Mouse (Mus musculus): ENCODE results near the gene March2.
"Not testable (repeated sequence)": the region's sequence is repeated elsewhere in the genome, so short reads cannot be mapped to it uniquely, and the experiment has no call there.

March2 gene

DNA sequence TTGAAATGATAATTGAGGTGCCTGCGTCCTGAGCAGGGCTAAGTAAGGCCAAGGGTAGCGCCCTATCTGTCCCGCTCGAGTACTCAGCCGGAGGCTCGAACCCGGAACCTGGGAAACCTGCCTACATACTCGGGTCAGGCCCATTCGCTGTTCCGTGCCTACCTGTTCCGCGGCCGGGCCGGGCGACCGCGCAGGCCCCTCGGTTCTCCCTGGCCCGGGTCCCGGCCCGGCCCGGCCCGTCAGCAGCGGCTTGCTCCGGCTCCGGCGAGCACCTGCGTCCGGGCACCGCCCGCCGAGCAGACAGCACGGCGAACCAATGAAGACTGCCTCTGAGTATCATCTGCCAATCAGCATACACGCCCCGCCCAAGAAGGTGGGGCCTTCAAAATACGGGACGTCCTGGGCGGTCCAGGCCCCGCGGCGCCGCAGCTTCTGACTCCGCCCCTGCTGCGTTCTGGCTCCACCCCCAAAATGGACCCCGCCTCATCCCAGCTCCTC is at the start of gene March2:
Gene March2, minus strand, starts transcription at position 287 of the 498 bp plus-strand sequence.
- in situ Hi-C loops (cut with MboI; ENCODE audit: low sequenced_read_pairs), result no loop called here

DNA sequence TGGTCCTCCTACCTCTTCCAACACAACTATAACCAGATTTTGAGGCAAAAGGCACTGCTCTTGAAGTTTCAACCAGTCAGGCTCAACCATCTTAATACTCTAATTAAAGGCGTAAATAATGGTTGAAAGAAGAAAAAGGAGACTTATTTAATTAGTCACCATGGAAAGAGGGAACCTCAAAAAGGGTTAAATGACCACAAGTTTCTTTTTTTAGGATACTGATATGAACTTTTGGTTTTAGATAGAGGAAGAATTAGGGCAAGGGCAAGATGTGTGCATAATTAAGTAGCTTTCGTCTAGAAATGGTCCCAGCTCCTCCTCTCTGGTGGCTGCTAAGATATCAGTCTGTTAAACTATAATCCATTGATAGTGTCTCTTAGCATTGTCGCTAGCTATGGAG is 47.9 kb upstream of the March2 start:
- in situ Hi-C loops (cut with MboI; ENCODE audit: low sequenced_read_pairs), result no loop called here

DNA sequence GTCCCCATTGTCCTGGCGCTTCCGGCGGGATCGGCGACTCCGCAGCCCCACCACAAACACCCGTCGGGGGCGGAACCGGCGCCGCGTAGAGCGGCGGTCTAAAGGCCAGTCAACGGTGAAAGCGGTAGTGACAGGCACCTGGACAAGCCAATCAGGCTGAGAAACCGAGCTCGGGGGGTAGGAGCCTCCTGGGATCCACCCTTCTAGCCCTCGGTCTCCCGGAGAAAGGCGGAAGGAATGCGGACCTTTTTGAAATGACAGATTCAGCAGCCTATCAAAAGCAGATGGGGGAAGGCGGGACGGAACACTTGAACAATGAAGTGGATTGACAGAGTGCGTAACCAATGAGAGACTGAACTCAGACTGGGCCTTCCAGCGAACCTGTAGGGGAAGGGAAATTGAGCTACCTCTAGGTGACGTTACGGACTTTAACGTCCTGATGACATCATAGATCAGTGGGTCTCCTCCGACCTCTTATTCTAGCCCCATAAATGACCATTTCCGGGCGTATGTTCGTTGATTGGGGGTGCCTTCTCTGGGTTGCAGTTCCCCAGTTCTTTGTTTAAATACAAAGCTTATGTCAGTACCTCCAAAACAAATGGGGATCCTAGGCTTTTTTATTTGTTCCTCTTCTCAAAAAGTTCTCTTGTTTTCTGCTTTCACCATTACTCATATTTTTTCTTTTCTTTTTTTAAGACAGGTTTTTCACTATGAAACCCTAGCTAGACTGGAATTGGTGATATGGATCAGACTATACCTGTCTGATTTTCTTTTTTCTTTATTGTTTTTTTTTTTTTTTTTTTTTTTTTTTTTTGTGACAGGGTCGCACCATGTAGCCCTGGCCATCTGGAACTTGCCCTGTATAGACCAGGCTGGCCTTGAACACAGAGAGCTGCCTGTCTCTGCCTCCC is 42.0 kb upstream of the March2 start, which contains the start of gene Rab11b:
Gene Rab11b, minus strand, starts transcription at position 276 of the 911 bp plus-strand sequence.
- in situ Hi-C loops (cut with MboI; ENCODE audit: low sequenced_read_pairs), result no loop called here

DNA sequence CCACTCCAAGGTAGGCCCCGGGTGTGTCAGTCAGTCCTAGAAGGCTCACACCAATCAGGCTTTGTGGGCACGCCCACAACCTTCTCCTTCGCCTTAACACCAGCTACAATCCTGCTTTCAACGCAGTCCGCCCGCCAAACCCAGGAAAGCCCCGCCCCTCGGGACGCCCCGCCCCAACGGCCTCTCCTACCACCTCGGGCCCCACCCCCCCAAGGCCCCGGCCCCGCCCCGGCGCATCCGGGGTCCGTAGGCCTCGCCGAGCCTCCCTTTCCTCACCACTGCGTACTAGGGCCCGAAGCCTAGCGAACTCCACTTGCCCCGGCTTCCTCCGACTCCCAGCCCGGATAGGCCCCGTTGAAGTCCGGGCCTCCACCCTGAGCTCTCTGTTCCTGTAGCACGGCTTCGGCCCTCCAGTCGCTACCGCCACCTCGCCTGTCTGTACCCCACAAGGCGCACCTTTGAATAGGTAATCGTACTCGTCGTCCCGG is 41.3 kb upstream of the March2 start:
- in situ Hi-C loops (cut with MboI; ENCODE audit: low sequenced_read_pairs), result no loop called here

DNA sequence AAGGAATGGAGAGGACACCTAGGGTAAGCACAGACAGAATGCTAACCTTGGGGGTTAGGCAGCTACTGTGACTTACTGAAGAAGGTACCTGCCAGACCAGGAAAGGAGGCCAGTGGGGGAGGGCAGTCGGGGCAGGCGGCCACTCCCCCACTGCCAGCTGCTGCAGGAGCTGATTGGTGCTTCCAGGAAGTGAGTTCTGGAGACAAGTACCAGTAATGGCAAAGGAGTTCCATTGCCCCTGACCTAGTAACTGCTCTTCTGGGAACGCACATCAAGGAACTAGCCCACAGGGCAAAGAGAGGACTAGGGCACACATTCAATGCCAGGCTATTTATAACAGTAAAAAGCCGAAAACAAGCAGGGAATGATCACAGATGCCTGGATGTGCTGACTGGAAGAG is 38.8 kb upstream of the March2 start:
- in situ Hi-C loops (cut with MboI; ENCODE audit: low sequenced_read_pairs), result no loop called here

DNA sequence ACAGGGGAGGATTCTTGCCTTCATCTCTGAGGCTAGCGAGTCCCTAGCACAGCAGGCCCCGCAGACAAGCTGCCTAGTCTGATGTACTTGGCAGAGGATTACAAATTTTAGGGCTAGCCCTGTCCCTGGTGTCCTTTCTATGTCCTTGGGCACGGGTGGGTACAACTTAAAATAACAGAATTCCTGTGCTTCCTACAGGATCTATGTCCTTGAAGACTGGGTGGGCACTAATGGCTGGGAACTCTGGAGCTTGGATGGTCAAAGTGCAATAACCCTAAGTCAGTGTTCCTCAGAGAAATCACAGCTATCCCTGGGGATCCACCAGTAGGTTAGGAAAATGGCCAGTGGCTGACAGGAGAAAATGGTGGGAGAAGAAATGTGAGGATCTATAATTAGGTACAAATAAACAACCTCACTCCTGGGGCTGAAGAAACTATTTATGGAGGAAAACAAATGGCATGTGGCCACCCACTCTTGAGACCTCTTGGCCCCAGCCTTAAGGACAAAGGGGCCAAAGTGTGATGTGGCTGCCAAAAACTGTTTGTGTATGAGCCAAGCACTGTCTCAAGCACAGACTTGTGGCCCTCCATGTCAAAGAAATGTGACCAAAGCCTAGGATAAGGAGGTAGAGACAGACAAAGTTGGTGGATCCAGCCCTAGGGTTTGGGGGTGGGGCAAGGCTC is 37.8 kb upstream of the March2 start:
- in situ Hi-C loops (cut with MboI; ENCODE audit: low sequenced_read_pairs), result no loop called here

DNA sequence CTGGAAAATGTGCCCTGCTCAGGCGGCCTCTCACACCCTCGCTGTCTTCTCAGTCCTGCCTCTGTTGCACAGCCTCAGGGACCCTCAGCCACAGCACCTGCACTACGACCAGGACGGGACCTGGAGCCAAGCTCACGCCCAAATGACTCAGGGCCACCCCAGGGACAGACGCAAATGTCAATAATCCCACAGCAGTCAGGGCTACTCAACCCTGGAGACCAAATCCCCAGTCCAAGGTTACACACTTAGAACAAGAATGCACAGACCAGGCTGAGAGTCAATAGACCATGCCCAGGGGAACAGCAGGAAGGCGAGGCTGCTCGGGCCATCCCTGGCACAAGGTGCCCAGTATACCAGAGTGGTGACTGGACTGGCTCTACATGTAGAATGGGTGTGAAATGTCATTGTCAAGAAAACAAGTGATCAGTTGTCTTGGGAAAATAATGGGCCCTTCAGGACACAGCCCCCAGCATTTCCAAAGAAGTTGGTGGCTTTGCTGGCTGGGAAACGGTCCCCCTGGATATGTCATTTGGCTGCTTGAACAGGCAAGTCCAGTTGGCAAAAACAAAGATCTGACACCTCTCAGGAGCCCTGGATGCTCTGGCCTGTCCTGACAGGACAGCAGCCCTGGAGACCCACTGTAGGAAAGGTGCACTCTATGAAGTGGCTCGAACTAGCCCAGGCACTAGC is 37.1 kb upstream of the March2 start:
- in situ Hi-C loops (cut with MboI; ENCODE audit: low sequenced_read_pairs), result no loop called here

DNA sequence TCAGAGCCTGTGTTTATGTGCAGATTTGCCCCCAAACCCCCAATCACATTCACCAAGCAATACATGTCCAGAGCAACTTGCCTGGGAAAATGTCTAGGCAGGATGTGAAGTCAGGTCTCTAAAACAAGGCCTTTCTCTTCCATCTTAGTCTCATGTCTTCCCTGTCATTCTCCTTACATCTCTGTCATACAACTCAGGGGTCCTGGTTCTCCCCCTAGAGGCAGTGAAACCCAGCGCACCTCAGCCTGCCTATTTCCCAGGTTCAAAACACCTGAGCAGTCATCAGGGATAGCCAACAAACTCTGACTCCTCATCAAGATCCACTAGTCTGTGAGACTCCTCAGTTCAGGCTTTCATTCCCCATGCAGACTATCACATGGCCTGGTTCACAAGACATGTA is 36.2 kb upstream of the March2 start:
- in situ Hi-C loops (cut with MboI; ENCODE audit: low sequenced_read_pairs), result no loop called here

DNA sequence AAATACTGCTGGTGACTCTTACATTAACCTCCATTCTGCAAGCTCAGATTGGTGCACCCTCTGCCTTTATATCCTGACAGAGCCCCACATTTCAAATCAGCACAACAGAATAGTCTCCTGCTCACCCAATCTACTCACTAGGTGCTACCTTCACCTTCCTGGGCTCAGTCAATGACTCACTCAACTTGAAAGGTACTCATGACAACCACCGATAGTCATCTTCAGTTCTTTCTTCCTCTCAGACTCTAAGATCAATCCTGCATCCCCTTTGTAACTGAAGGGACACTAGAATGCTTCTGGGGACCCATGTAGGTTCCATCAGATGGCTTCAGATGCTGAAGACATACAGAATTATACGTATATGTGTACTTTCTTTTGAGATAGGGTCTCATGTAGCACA is 33.8 kb upstream of the March2 start:
- in situ Hi-C loops (cut with MboI; ENCODE audit: low sequenced_read_pairs), result no loop called here

DNA sequence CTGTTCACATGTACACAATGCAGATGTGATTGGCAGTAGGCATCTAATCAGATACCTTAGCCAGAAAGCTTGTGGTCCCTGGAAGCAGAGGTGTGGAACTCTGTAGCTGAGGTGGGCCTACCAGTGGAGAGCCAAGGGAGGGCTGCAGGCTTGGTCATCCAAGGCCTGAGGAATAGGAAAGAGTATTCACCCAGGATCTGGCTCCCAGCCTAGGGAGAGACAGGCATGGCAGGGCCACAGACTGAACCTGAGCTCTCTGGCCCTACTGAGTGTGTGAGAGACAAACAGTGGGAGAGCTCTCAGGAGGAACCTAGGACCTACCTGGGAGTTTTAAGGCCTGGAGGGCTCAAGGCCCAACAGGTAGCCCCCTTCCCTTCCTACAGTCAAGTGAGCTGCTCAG is 32.7 kb upstream of the March2 start:
- in situ Hi-C loops (cut with MboI; ENCODE audit: low sequenced_read_pairs), result no loop called here

DNA sequence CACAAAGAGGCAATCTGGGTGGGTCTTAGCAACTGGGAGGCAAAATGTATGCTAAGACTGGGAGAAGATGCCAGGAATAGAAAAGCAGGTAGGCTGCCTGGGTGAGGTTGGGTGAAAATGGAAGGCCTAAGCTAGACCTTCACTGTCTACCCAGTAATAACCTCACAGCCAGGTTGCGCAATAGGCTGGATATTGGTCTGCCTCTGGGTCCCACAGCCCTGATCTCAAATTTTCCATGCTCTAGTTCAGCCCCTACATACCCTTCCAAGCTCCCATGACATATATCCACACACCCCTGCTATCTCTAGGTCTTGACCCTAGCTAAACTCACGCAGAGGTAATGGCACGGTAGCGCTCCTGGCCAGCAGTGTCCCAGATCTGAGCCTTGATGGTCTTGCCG is 31.0 kb upstream of the March2 start:
- in situ Hi-C loops (cut with MboI; ENCODE audit: low sequenced_read_pairs), result no loop called here

DNA sequence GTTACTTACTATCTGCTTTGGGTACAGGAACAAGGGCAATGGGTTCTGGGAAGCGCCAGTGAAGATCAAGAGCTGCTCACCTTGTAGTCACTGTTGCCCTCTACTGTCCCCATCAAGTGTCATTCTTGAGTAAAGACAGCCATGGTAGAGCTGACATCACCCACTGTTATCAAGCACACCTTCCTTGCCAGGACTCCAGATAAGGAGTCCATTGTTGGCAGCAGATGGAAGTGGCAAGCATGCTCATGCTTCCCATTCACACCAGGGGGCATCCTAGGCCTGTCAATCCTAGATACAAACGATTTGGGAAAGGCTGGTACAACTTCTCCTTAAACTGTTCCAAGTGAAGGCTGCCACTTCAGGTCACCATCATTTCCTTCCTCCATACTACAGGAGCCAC is 27.5 kb upstream of the March2 start:
- in situ Hi-C loops (cut with MboI; ENCODE audit: low sequenced_read_pairs), result no loop called here

DNA sequence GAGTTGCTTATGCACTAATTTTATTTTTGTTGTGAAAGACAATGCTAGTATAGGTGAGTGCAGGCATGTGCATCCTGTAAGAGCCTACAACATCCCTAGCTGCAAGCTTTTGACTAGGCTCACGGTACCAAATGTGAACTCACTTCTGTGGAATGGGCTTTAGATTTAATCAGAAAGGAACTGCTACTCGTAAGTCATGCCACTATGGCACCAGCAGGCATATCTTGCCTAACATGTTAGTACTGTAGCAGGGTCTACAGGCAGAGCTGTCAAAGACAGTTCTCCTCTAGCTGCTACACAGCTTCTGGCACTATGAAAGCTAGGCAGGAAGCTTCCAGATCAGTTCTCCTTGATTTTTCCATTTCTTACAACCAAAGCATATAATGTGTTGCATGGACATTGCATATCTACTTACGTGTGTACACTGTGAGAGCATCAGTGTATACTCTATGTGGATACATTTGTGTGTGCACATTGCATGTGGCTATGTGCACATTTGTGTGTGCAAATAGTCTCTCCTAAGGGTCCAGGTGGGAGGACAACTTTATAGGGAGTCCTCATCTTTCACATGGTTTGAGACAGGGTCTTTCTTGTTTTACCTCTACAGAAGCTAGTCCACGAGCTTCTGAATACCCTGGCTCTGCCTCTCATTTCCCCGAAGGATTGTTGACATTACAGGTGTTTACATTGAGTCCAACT is 26.4 kb upstream of the March2 start:
- in situ Hi-C loops (cut with MboI; ENCODE audit: low sequenced_read_pairs), result no loop called here

DNA sequence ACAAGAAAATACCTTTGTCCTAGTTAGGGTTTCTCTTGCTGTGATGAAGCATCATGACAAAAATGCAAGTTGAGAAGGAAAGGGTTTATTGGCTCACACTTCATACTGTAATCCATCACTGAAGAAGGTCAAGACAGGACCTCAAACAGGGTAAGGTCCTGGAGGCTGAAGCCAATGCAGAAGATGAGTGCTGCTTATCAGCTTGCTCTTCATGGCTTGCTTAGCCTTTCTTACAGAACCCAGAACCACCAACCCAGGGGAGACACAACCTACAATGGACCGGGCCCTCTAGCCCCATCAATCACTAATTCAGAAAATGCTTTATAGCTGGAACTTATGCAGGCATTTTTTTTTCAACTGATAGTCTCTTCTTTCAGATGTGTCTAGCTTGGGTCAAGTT is 23.9 kb upstream of the March2 start:
- in situ Hi-C loops (cut with MboI; ENCODE audit: low sequenced_read_pairs), result no loop called here

DNA sequence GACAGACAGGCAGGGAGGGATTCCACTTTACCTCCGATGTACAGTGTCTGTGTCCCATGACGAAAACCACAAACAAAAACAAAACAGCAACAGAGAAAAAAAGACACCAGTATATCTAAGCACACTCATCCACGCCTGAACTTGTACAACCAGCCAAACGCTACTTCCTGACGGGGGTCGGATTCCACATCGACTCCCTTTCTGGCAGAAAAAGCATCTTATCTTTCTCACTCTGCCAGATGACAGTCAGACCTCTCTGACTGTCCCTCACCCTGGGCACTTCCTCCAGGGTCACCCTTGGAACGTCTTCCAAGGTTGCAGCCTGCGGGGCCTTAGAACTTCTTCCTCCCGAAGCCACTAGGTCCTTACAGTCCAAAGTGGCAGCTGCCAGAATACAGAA is 15.1 kb upstream of the March2 start:
- in situ Hi-C loops (cut with MboI; ENCODE audit: low sequenced_read_pairs), result not testable (repeated sequence)

DNA sequence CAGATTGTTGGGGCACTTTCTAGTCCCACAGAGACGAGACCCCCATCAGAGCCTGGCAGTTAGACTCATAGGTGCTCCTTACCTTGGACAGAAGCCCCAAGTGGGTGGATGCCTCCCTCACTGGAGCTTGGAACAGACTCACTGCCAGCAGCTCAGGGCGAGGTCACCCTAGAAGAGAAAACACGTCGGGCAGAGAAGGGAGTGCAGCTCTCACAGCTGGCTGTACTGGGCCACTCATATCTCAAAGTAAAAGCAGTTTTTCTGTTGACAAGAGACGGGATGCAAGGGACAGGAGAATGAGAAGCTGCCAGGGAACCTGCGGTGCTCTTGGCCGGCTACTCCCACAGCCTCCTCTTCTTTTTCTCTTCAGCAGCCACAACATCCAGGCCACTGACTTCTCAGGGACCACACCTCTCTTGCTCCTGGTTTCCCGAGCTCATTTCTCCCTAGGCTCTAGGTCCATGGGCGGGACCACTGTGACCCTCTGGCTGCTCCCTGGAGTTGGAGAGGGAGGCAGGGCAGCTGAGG is 14.2 kb upstream of the March2 start:
- in situ Hi-C loops (cut with MboI; ENCODE audit: low sequenced_read_pairs), result not testable (repeated sequence)

DNA sequence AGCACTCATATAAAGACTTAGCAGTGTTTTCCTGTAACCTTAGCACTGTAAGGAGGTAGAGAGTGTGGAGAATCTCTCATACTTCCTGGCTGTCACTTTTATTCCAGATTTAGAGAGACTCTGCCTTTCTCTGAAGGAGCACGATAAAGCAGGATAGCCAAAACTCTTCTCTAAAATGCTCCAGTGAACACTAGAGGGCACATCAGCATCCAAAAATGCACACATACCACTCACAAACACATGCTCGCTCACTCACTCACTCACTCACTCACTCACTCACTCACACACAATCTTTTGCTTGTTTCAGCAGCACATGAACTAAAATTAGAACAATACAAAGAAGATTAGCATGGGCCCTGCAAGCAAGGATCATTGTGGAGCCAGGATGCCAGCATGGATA is 10.7 kb upstream of the March2 start:
- in situ Hi-C loops (cut with MboI; ENCODE audit: low sequenced_read_pairs), result no loop called here

DNA sequence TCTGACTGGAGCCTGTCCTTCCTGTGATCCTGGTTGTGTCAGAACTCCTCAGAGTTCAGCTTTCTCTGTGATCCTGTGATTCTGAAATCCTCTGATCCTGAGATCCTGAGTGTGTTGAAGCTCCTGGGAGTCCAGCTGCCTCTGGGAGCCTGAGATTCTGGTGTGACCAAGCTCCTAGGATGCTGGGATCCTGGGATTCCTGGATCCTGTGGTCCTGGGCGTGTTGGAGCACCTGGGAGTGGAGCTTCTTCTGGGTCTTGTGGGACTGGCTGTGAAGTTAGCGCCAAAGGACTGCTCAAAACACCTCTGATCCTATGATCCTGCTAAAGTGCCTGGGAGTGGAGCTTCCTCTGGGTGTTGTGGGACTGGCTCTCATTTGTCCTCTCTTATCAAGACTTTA is 9.9 kb upstream of the March2 start:
- in situ Hi-C loops (cut with MboI; ENCODE audit: low sequenced_read_pairs), result no loop called here

DNA sequence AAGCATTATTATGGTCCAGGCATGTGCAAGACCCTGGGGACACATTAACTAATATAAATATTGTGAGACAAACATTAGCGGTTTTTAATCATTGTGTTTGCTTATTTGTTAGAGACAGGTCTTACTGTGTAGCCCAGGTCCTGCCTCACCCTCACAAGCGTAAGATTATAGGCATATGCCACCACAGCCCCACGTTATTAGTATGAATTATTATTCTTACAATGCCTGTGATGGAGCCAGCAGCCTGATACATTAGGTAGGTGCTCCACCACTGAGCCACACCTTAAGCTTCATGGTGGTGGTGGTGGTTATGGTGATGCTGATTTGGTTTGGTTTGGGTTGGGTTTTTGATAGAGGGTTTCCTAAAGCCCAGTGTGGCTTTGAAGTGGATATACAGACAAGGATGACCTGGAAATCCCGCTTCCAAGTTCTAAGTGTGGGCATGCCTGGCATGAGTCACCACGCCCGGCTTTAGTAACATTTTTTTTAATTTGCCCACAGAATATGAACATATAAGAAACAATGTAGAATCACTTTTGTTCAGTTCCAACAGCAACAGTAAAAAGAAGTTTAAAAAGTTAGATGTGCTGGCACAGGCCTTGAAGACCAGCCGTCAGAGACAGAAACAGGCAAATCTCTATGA is 1.4 kb upstream of the March2 start:
- in situ Hi-C loops (cut with MboI; ENCODE audit: low sequenced_read_pairs), result no loop called here

Data from CH12F3 (cell line).